Comparison of ENCODE assay signal across 8 mouse cellular contexts in the genomic region with DNA sequence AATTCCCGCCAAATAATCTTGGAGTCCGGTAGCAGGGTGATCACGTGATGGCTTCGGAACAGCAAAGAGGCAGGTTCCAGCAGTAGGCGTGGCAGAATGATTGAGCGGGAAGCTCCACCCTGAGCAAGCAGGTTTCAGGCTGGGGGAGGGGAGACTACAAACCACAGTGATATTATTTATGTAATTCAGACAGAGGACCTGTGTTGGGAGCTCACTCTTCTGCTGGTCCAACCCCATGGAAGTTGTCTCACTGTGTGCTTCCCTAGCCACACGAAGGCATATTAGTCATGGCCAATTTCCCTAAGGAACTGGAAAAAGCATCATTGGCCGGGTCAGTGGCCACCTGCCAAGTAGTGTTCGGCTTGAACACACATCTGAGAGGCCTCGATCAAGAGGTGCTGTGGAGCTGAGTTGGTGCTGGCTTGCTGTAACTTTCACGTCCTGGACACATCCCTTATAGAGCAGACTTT. TPM values are rescaled to one million over a fixed set of nuclear protein-coding genes. Genes with fewer than 3 reads are reported as not detected.
DNase-seq lines count a peak whose midpoint lies in the region; ATAC-seq lines count a peak whose summit lies in the region.

No protein-coding gene starts in this region.

- H3K9ac ChIP-seq in liver, embryonic 11.5 days (ENCODE audit: low read depth, low read length): no peak overlapping the region
- no peak overlapping the region for H3K9ac ChIP-seq in forebrain, embryonic 16.5 days (replicated peaks; ENCODE audit: low read depth, low read length)

- H3K4me3 ChIP-seq in liver, embryonic 11.5 days (ENCODE audit: low read depth, low read length): no peak overlapping the region
- H3K4me3 ChIP-seq in forebrain, embryonic 16.5 days (replicated peaks; ENCODE audit: low read length): no peak overlapping the region

- H3K9me3 ChIP-seq in liver, embryonic 11.5 days (ENCODE audit: control insufficient read depth, low read length): no peaks in the 10 kb centered on the region
- H3K9me3 ChIP-seq in forebrain, embryonic 16.5 days (ENCODE audit: control insufficient read depth, low read length): no peaks in the 10 kb centered on the region

- no peaks in the 10 kb centered on the region for H3K27me3 ChIP-seq in liver, embryonic 11.5 days (replicated peaks; ENCODE audit: control insufficient read depth, insufficient read depth, low read length)
- H3K27me3 ChIP-seq in forebrain, embryonic 16.5 days (replicated peaks; ENCODE audit: control insufficient read depth, insufficient read depth, low read length): no peaks in the 10 kb centered on the region

- intact Hi-C loops in heart, postnatal 14 days (cut with DNase I): no loop called here

- H3K4me1 ChIP-seq in liver, embryonic 11.5 days (replicated peaks; ENCODE audit: control insufficient read depth, insufficient read depth, low read length): peaks cover 8% of the 10 kb centered on the region
- H3K4me1 ChIP-seq in forebrain, embryonic 16.5 days (replicated peaks; ENCODE audit: control insufficient read depth, insufficient read depth, low read length): peaks cover 7% of the 10 kb centered on the region

- no peaks in the 10 kb centered on the region for H3K36me3 ChIP-seq in liver, embryonic 11.5 days (ENCODE audit: control insufficient read depth, insufficient read depth, low read length)
- H3K36me3 ChIP-seq in forebrain, embryonic 16.5 days (ENCODE audit: control insufficient read depth, insufficient read depth): no peaks in the 10 kb centered on the region

- 0 out of 2 replicates have a peak overlapping the region, but pooled peaks have one; percentile 20 for H3K4me2 ChIP-seq in liver, embryonic 11.5 days
- H3K4me2 ChIP-seq in forebrain, embryonic 16.5 days (ENCODE audit: low read length): no peak overlapping the region

- no peak overlapping the region for H3K27ac ChIP-seq in liver, embryonic 11.5 days (ENCODE audit: low read depth, low read length)
- no peak overlapping the region for H3K27ac ChIP-seq in forebrain, embryonic 16.5 days (ENCODE audit: low read length)

- DNase-seq in CD4-positive, CD25-positive, alpha-beta regulatory T cell, adult 2 months (ENCODE audit: low read depth, low spot score): peak; percentile 42
- peak; percentile 4 for DNase-seq in T-cell, adult 2 months (ENCODE audit: low spot score)
- peak; percentile 49 to 57 for DNase-seq in heart, postnatal 14 days
- no peak for DNase-seq in liver, embryonic 11.5 days (ENCODE audit: low spot score)
- DNase-seq in thymus, postnatal 0 days (ENCODE audit: low spot score): peak; percentile 26
- no peak for DNase-seq in urinary bladder, postnatal 36 days (ENCODE audit: low spot score in 2 of 2)
- DNase-seq in yolk sac, embryonic 10.5 days (ENCODE audit: low spot score): no peak

- peak; percentile 52 for ATAC-seq in liver, embryonic 11.5 days (replicated peaks; ENCODE audit: low FRiP score)
- no peak for ATAC-seq in forebrain, embryonic 16.5 days

- 48% methylated on average over 11 of the region's 11 CpGs for WGBS in liver, embryonic 11.5 days
- 68% methylated on average over 11 of the region's 11 CpGs for WGBS in forebrain, embryonic 16.5 days

RNA-seq across cellular contexts. Expression of gene Tnfsf10, which starts 36.5 kb away (rescaled TPM):
- total RNA-seq in heart, postnatal 14 days (2021): 10 to 100 TPM; 10.9 to 12.3 TPM
- 0.03 and 0.05 TPM in 2 replicates for polyA plus RNA-seq in liver, embryonic 11.5 days (2014; fragmentation: Nextera tagmentation; extraction: Ambion mirVana)
- 2.8 TPM in 2 replicates for polyA plus RNA-seq in thymus, postnatal 0 days (2015; fragmentation: Nextera tagmentation; extraction: Ambion mirVana)
- polyA plus RNA-seq in forebrain, embryonic 16.5 days (2015; fragmentation: Nextera tagmentation; extraction: Ambion mirVana): 0.04 and 0.12 TPM in 2 replicates

Comparison
In these comparisons a context has a peak if more than half of its experiments do, and no peak if none do; other contexts are left out.
1. DNase-seq: peak in CD4-positive, CD25-positive, alpha-beta regulatory T cell, adult 2 months (single experiment), T-cell, adult 2 months (single experiment), heart, postnatal 14 days (2 of 2) and thymus, postnatal 0 days (single experiment); none in liver, embryonic 11.5 days (single experiment), urinary bladder, postnatal 36 days (0 of 2) and yolk sac, embryonic 10.5 days (single experiment).